ENCODE assay signal across 24 mouse cellular contexts in the genomic region with DNA sequence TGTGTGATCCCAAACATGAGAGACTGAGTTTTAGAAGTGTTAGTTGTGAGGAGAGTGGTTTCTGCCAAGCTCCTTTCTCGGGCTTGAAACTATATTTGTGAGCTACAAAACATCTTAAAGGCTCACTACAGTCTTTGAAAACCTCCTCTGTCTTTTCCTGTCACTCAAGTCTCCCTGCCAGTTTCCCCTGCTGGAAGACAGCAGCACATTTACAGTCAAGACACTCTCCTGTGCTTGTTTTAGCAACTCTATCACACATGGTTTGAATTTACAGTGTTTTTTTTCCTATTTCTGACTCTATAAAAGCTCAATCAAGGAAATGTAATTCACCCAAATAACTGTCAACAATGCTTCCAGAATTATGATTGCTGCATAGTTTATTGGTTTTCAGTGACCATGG.
DNase-seq lines count a peak whose midpoint lies in the region; ATAC-seq and TF ChIP-seq lines count a peak whose summit lies in the region.
"Had no signal": no experiment of that assay in that cellular context is flagged by ENCODE, and none has a peak within 500 bp of the region (broad histone marks: within the 10 kb centered on the region; RNA-seq: fewer than 3 reads in every experiment).

No protein-coding gene starts in this region.

- H3K27me3 ChIP-seq in forebrain, postnatal 0 days (ENCODE audit: insufficient read depth, low read length), result no peaks in the 10 kb centered on the region
- no peaks in the 10 kb centered on the region for H3K27me3 ChIP-seq in forebrain, embryonic 14.5 days (replicated peaks; ENCODE audit: control insufficient read depth, insufficient read depth, low read length)
- no peaks in the 10 kb centered on the region for H3K27me3 ChIP-seq in midbrain, embryonic 16.5 days (ENCODE audit: control insufficient read depth, insufficient read depth, low read depth, low read length)
- H3K27me3 ChIP-seq: CH12.LX; embryonic facial prominence, embryonic 12.5 days; forebrain, embryonic 15.5 days; heart, embryonic 15.5 days; hindbrain, embryonic 13.5 days; Patski had no signal

- H3K9me3 ChIP-seq in forebrain, postnatal 0 days (ENCODE audit: low read length), result no peaks in the 10 kb centered on the region
- H3K9me3 ChIP-seq in forebrain, embryonic 14.5 days (replicated peaks; ENCODE audit: control insufficient read depth, low read length), result no peaks in the 10 kb centered on the region
- H3K9me3 ChIP-seq in midbrain, embryonic 16.5 days (replicated peaks; ENCODE audit: control insufficient read depth, low read length, poor library complexity, severe bottlenecking), result no peaks in the 10 kb centered on the region
- H3K9me3 ChIP-seq: embryonic facial prominence, embryonic 12.5 days; forebrain, embryonic 15.5 days; heart, embryonic 15.5 days; hindbrain, embryonic 13.5 days had no signal

- no peak for TF ChIP-seq CTCF in forebrain, postnatal 0 days (IDR thresholded peaks at IDR 0.05; ENCODE audit: low read depth)
- TF ChIP-seq CTCF in layer of hippocampus, adult 2 months (conservative IDR thresholded peaks at IDR 0.05), result no peak
- TF ChIP-seq CTCF in brain, embryonic 14.5 days (IDR thresholded peaks at IDR 0.05; ENCODE audit: borderline replicate concordance, extremely low read depth, insufficient read depth, insufficient read length), result no peak

- peak; percentile 40 for DNase-seq in forebrain, postnatal 0 days
- DNase-seq in forebrain, embryonic 14.5 days (ENCODE audit: low spot score), result no peak
- no peak for DNase-seq in layer of hippocampus, adult 2 months (ENCODE audit: low spot score in 2 of 2)
- no peak for DNase-seq in layer of hippocampus, postnatal 14 days (ENCODE audit: low spot score in 2 of 2)
- DNase-seq in brain, embryonic 14.5 days (ENCODE audit: low read depth), result peak; percentile 30
- peak; percentile 17 for DNase-seq in telencephalon, adult 2 months (ENCODE audit: low read depth, low spot score)
- DNase-seq: adrenal gland, postnatal 14 days; cerebellum, adult 11 months; cerebellum, adult 8-10 months; cerebellum, postnatal 14 days; embryo, embryonic 11 days; gastrocnemius, postnatal 14 days; heart, adult 2 months; heart, postnatal 14 days had no signal

- no peak overlapping the region for H3K27ac ChIP-seq in forebrain, postnatal 0 days (ENCODE audit: low read depth, low read length)
- H3K27ac ChIP-seq in forebrain, embryonic 14.5 days (ENCODE audit: low read depth, low read length), result no peak overlapping the region
- H3K27ac ChIP-seq in layer of hippocampus, adult 2 months, result 0 out of 2 replicates have a peak overlapping the region, but pooled peaks have one; percentile 4
- no peak overlapping the region for H3K27ac ChIP-seq in midbrain, embryonic 16.5 days (ENCODE audit: low read length)
- H3K27ac ChIP-seq: embryonic facial prominence, embryonic 12.5 days; forebrain, embryonic 15.5 days; heart, adult 2 months; heart, embryonic 15.5 days; hindbrain, embryonic 13.5 days had no signal

- ATAC-seq in forebrain, postnatal 0 days, result peak; percentile 71; the same call in 1 of the 2 replicates
- no peak for ATAC-seq in forebrain, embryonic 14.5 days
- ATAC-seq in midbrain, embryonic 16.5 days, result no peak
- ATAC-seq: activated CD4-positive, CD25-positive, alpha-beta regulatory T cell, adult 4 months; forebrain, embryonic 15.5 days; intestine, embryonic 16.5 days; Patski had no signal

- no peaks in the 10 kb centered on the region for H3K4me1 ChIP-seq in forebrain, postnatal 0 days (ENCODE audit: insufficient read depth)
- H3K4me1 ChIP-seq in forebrain, embryonic 14.5 days (ENCODE audit: control insufficient read depth, insufficient read depth, low read length), result no peaks in the 10 kb centered on the region
- H3K4me1 ChIP-seq in midbrain, embryonic 16.5 days (ENCODE audit: control insufficient read depth, insufficient read depth, low read length), result no peaks in the 10 kb centered on the region
- H3K4me1 ChIP-seq: forebrain, embryonic 15.5 days; heart, embryonic 15.5 days; hindbrain, embryonic 13.5 days had no signal

- H3K4me3 ChIP-seq in forebrain, postnatal 0 days (ENCODE audit: low read depth, low read length), result no peak overlapping the region
- no peak overlapping the region for H3K4me3 ChIP-seq in forebrain, embryonic 14.5 days (ENCODE audit: low read depth, low read length)
- H3K4me3 ChIP-seq in layer of hippocampus, adult 2 months, result no peak overlapping the region
- H3K4me3 ChIP-seq in midbrain, embryonic 16.5 days (ENCODE audit: low read depth, low read length), result no peak overlapping the region
- H3K4me3 ChIP-seq: embryonic facial prominence, embryonic 12.5 days; forebrain, embryonic 15.5 days; heart, adult 2 months; heart, embryonic 15.5 days; hindbrain, embryonic 13.5 days had no signal

- no peak for TF ChIP-seq POLR2A in brain, embryonic 14.5 days (IDR thresholded peaks at IDR 0.05; ENCODE audit: borderline replicate concordance, extremely low read depth, insufficient read depth, insufficient read length, poor library complexity, severe bottlenecking)

- no peaks in the 10 kb centered on the region for H3K36me3 ChIP-seq in forebrain, postnatal 0 days (ENCODE audit: insufficient read depth)
- H3K36me3 ChIP-seq in forebrain, embryonic 14.5 days (ENCODE audit: control insufficient read depth, insufficient read depth, low read length), result no peaks in the 10 kb centered on the region
- H3K36me3 ChIP-seq in midbrain, embryonic 16.5 days (ENCODE audit: control insufficient read depth, insufficient read depth, low read length), result no peaks in the 10 kb centered on the region
- H3K36me3 ChIP-seq: embryonic facial prominence, embryonic 12.5 days; forebrain, embryonic 15.5 days; heart, embryonic 15.5 days; hindbrain, embryonic 13.5 days had no signal

- no peak overlapping the region for H3K9ac ChIP-seq in forebrain, postnatal 0 days
- H3K9ac ChIP-seq in forebrain, embryonic 14.5 days (ENCODE audit: low read length), result no peak overlapping the region
- no peak overlapping the region for H3K9ac ChIP-seq in midbrain, embryonic 16.5 days (ENCODE audit: low read depth, low read length)
- H3K9ac ChIP-seq: embryonic facial prominence, embryonic 12.5 days; forebrain, embryonic 15.5 days; heart, embryonic 15.5 days; hindbrain, embryonic 13.5 days had no signal

- 26% methylated on average over 1 of the region's 1 CpGs for WGBS in forebrain, postnatal 0 days
- 55% methylated on average over 1 of the region's 1 CpGs for WGBS in forebrain, embryonic 14.5 days
- WGBS in midbrain, embryonic 16.5 days, result 33% methylated on average over 1 of the region's 1 CpGs

- no peak overlapping the region for H3K4me2 ChIP-seq in forebrain, postnatal 0 days (ENCODE audit: low read depth)
- no peak overlapping the region for H3K4me2 ChIP-seq in forebrain, embryonic 14.5 days (ENCODE audit: low read length)
- H3K4me2 ChIP-seq in midbrain, embryonic 16.5 days (ENCODE audit: low read length), result no peak overlapping the region
- H3K4me2 ChIP-seq: embryonic facial prominence, embryonic 12.5 days; forebrain, embryonic 15.5 days; heart, embryonic 11.5 days; heart, embryonic 15.5 days; hindbrain, embryonic 13.5 days had no signal

Comparison
In these comparisons a context has a peak if more than half of its experiments do, and no peak if none do; other contexts are left out.
1. DNase-seq: peak in forebrain, postnatal 0 days (single experiment), brain, embryonic 14.5 days (single experiment) and telencephalon, adult 2 months (single experiment); none in forebrain, embryonic 14.5 days (single experiment), layer of hippocampus, adult 2 months (0 of 2) and layer of hippocampus, postnatal 14 days (0 of 2).